Mouse (Mus musculus): ENCODE results near the gene Fam57a.

GRCm38 (mm10) chr11:76150980-76151379 is 28.5 kb upstream of the Fam57a start:
- TF ChIP-seq CTCF (IDR thresholded peaks at IDR 0.05; ENCODE audit: control insufficient read depth, insufficient read depth, low read length): no peak
- TF ChIP-seq POLR2A (IDR thresholded peaks at IDR 0.05; ENCODE audit: borderline replicate concordance, control insufficient read depth, low read depth, low read length): no peak

Data from bone marrow, adult 2 months (tissue).